Mouse (Mus musculus) bone marrow, adult 2 months (tissue): ENCODE data around the gene Sdk1.

Source experiments
- CTCF ChIP-seq: fragments of 200-500 bp; IDR thresholded peaks from 2 replicates; pipeline ENCODE4 v1.5.1; 2011; ENCODE audit warnings: low read length, control low read depth; ENCODE audit not compliant: control insufficient read depth, insufficient read depth
- POLR2A ChIP-seq: fragments of 200-500 bp; IDR thresholded peaks from 2 replicates; pipeline ENCODE4 v1.6.1; 2011; ENCODE audit warnings: low read depth, mild to moderate bottlenecking, control low read depth, low read length, borderline replicate concordance; ENCODE audit not compliant: control insufficient read depth

GRCm38 (mm10) chr5:142215981-142216380 lies 974.7 kb downstream of the Sdk1 start:
- TF ChIP-seq CTCF (no peak), POLR2A (no peak)
